Mouse (Mus musculus): ENCODE measurements at regions not wholly inside any gene's neighbourhood (a gene's known extent, or its start where the extent isn't known, plus 50 kb on each side); places are given as distances from the start of the nearest gene placed in this dataset.

DNA sequence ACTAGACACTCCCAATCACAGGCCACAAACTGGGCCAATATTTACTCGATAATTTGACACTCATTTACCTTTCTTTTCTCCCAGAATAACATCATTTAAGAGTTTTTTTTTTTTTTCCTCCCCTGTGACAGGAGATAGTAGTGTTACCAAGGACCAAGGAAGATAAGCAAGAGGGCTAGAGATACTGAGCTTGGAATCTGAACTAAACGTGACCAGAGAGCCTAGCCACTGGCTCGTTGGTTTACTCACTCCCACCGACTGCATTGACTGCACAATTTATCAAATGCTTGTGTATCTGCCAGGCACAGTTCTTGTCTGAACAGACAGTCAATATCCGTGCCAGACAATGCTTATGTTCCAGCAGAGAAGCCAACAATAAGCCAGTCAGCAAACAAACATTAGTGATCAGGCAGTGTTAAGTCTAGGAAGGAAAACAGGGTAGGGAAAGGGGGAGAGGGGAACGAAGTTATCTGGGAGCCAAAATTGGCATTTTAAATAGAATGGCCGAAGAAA, 213.3 kb downstream of the Sox4 start:
- TF ChIP-seq CTCF (IDR thresholded peaks at IDR 0.05; ENCODE audit: borderline replicate concordance, insufficient read depth, low read depth, low read length) (no peak), POLR2A (IDR thresholded peaks at IDR 0.05; ENCODE audit: borderline replicate concordance, insufficient read depth, low read length) (no peak)
